Mouse (Mus musculus) ES-E14 (cell line): ENCODE data around the gene Prox2.

Experiments
- CHD2 ChIP-seq: IDR thresholded peaks from 2 replicates; pipeline ENCODE4 v1.6.1; 2014; ENCODE audit warnings: mild to moderate bottlenecking, low read depth, low read length, inconsistent platforms
- HCFC1 ChIP-seq: IDR thresholded peaks from 2 replicates; pipeline ENCODE4 v1.6.1; 2012; ENCODE audit warnings: low read length, inconsistent platforms, borderline replicate concordance; ENCODE audit not compliant: insufficient read depth
- MAFK ChIP-seq: IDR thresholded peaks from 2 replicates; pipeline ENCODE4 v1.6.1; 2014; ENCODE audit warnings: mild to moderate bottlenecking, low read depth, low read length, inconsistent platforms; ENCODE audit not compliant: insufficient read depth
- ZC3H11A ChIP-seq: IDR thresholded peaks from 2 replicates; pipeline ENCODE4 v1.6.1; 2012; ENCODE audit warnings: low read depth, mild to moderate bottlenecking, inconsistent platforms, low read length, borderline replicate concordance
- ZNF384 ChIP-seq: IDR thresholded peaks from 2 replicates; pipeline ENCODE4 v1.6.1; 2012; ENCODE audit warnings: low read depth, low read length, inconsistent platforms

DNA sequence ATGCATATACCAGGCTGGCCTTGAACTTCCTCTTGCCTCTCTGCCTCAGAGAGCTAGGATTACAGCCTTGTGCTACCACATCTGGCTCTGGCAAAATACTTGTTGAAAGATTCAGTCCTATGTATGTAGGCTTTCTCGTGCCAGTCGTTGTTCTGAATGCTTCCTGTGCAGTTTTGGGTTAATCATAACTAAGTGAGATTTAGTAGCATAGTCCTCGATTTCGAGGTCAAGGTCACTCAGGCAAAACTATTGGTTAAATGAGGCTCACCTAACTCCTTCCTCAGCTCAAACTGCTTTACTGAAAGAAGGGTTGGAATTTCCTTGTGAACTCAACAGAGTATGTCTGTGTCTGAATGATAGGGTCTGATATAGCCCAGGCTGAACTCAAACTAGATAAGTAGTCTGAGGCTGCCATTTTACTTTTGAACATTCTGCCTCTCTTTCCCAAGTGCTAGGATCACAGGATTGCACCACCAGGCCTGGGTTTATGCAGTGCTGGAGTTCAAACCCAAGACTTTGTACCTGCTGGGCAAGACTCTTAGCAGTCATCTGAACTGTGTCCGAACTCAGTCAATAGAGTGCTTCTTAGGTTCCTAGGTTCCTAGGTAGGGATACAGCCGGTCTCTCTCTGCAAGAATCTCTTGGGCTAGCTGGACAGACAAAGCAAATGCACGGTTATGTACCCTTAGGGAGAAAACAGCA, 2.1 kb upstream of the Prox2 start:
- no peak for TF ChIP-seq MAFK
- TF ChIP-seq CHD2 = no peak
- no peak for TF ChIP-seq ZNF384
- TF ChIP-seq ZC3H11A = no peak
- TF ChIP-seq HCFC1 = no peak
